Mouse (Mus musculus) left cerebral cortex, adult 9 months (tissue): ENCODE measurements at regions not wholly inside any gene's neighbourhood (a gene's known extent, or its start where the extent isn't known, plus 50 kb on each side); places are given as distances from the start of the nearest gene placed in this dataset.

ENCODE experiments used
- DNase-seq, 2 experiments: peaks; one replicate each; pipeline ENCODE4 v3.0.0; 2022; ENCODE audit warnings: low spot score in 2 of 2

GRCm38 (mm10) chr12:64736008-64736663 is 181.6 kb upstream of the Gm527 start:
- no peak for DNase-seq

GRCm38 (mm10) chr12:64703419-64703818 is 214.3 kb upstream of the Gm527 start:
- no peak for DNase-seq

GRCm38 (mm10) chr12:64701066-64701465 is 216.6 kb upstream of the Gm527 start:
- no peak for DNase-seq

- DNase-seq, result no peak
Measured at GRCm38 (mm10) chr12:64695343-64695742, 220.9 kb upstream of the Fscb start.

GRCm38 (mm10) chr12:64692196-64693169 is 218.0 kb upstream of the Fscb start:
- DNase-seq, result no peak

GRCm38 (mm10) chr12:64689642-64690041 is 215.2 kb upstream of the Fscb start:
- DNase-seq, result no peak

- DNase-seq, result no peak
Measured at GRCm38 (mm10) chr12:64688618-64689017, 214.1 kb upstream of the Fscb start.

GRCm38 (mm10) chr12:64640864-64641416 is 166.4 kb upstream of the Fscb start:
- DNase-seq, result peak in 1 of 2 experiments; percentile 8

GRCm38 (mm10) chr12:64614877-64615276 is 140.4 kb upstream of the Fscb start:
- DNase-seq, result no peak
